Mouse (Mus musculus): ENCODE data around the gene Plekha5.

GRCm38 (mm10) chr6:140443374-140443773 is 19.5 kb downstream of the Plekha5 start:
- TF ChIP-seq POLR2A (IDR thresholded peaks at IDR 0.05; ENCODE audit: extremely low read depth, insufficient read depth, low read length) (no peak), CTCF (IDR thresholded peaks at IDR 0.05; ENCODE audit: low read depth, low read length) (peak; percentile 51)

Data from liver, adult 2 months (tissue).